Mouse (Mus musculus) midbrain, postnatal 0 days (tissue): ENCODE measurements around the gene Mapkap1. TPM values are rescaled to one million over a fixed set of nuclear protein-coding genes. Genes with fewer than 3 reads are reported as not detected.
A peak's percentile ranks its signal among the peaks of the same experiment; 100 is the strongest.

Experiments used
- ATAC-seq: fragments of 200-750 bp; cut with Nextera tagmentation; 2 replicates; pipeline ENCODE4 v1.8.0; 2017; ENCODE audit warnings: moderate number of reproducible peaks, mild to moderate bottlenecking, moderate TSS enrichment, moderate library complexity; ENCODE audit not compliant: low FRiP score
- DNase-seq: peaks from one replicate; pipeline ENCODE4 v3.0.0-alpha.2; 2015; ENCODE audit warnings: low spot score
- H3K27ac ChIP-seq: fragments of 300-500 bp; sonication (generic); 2 replicates; pipeline ENCODE4 v1.5.1; 2014; ENCODE audit warnings: low read depth, mild to moderate bottlenecking, low read length, mixed read lengths
- H3K27me3 ChIP-seq: fragments of 300-500 bp; sonication (generic); 2 replicates; pipeline ENCODE4 v1.6.1; 2014; ENCODE audit warnings: low read length, control low read depth, mixed read lengths; ENCODE audit not compliant: insufficient read depth
- H3K36me3 ChIP-seq: fragments of 300-500 bp; sonication (generic); 2 replicates; pipeline ENCODE4 v1.6.1; 2014; ENCODE audit warnings: low read length, control low read depth, mixed read lengths; ENCODE audit not compliant: insufficient read depth
- H3K4me1 ChIP-seq: fragments of 300-500 bp; sonication (generic); 2 replicates; pipeline ENCODE4 v1.6.1; 2014; ENCODE audit warnings: mild to moderate bottlenecking, control low read depth, antibody characterized with exemption, low read length, mixed read lengths; ENCODE audit not compliant: insufficient read depth
- H3K4me2 ChIP-seq: fragments of 300-500 bp; sonication (generic); 2 replicates; pipeline ENCODE4 v1.6.1; 2014; ENCODE audit warnings: low read depth, mild to moderate bottlenecking, low read length, mixed read lengths; ENCODE audit not compliant: poor library complexity, severe bottlenecking
- H3K4me3 ChIP-seq: fragments of 300-500 bp; sonication (generic); 2 replicates; pipeline ENCODE4 v1.5.1; 2014; ENCODE audit warnings: low read depth, mild to moderate bottlenecking, low read length, moderate library complexity
- H3K9ac ChIP-seq: fragments of 300-500 bp; sonication (generic); replicated peaks from 2 replicates; pipeline ENCODE4 v1.6.1; 2014; ENCODE audit warnings: mild to moderate bottlenecking, low read length, moderate library complexity, mixed read lengths; ENCODE audit not compliant: poor library complexity, severe bottlenecking
- H3K9me3 ChIP-seq: fragments of 300-500 bp; sonication (generic); 2 replicates; pipeline ENCODE4 v1.6.1; 2016; ENCODE audit warnings: low read length, control low read depth
- CTCF ChIP-seq: IDR thresholded peaks from 2 replicates; pipeline ENCODE4 v1.5.1; 2016; ENCODE audit warnings: antibody characterized with exemption, mild to moderate bottlenecking
- WGBS: fragments of 180-500 bp; shearing (Covaris S2); extraction: QIAGEN DNeasy Blood & Tissue Kit; methylation state at CpG from one replicate; pipeline ENCODE4 v1.1.7; 2014; 5-methylcytosine and 5-hydroxymethylcytosine counted together
- polyA plus RNA-seq: library from polyadenylated mRNA; unstranded; fragments of >200 nt; fragmentation: Nextera tagmentation; extraction: Ambion mirVana; gene quantifications from 2 replicates; pipeline ENCODE4 v1.2.1, GENCODE M21; 2015
- total RNA-seq: library from RNA; depleted of rRNA; stranded (reverse); fragments of >200 nt; gene quantifications from 2 replicates; pipeline ENCODE4 v1.2.3, GENCODE M21; 2014

Mapkap1 gene
- total and polyA plus RNA-seq, 2 experiments from 2014 or later: 83.0 to 101 TPM

DNA sequence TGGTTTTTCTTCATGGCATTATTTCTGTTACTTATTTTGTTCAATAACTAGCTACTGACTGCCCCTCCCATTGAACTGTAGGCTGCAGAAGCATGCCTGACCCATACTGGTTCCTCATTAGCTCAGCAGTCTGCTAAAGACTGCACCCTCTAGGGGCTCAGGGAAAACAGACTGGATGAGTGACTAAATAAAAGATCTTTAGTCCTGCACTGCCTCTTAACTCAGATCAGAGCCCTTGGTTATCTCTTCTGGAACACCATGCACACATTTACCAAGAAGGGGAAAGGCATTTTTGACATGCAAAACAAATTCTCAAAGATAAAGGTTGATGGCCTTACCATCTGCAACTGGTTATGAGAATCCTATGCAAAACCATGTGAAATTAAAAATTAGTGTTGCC is 157.3 kb downstream of the Mapkap1 start:
- no peaks in the 10 kb centered on the region for H3K4me1 ChIP-seq
- H3K4me3 ChIP-seq: no peak overlapping the region
- H3K27me3 ChIP-seq: no peaks in the 10 kb centered on the region
- ATAC-seq (no peak), DNase-seq (no peak)
- no peak overlapping the region for H3K27ac ChIP-seq
- no peak overlapping the region for H3K9ac ChIP-seq
- no peak for TF ChIP-seq CTCF
- H3K36me3 ChIP-seq: no peaks in the 10 kb centered on the region
- H3K9me3 ChIP-seq: no peaks in the 10 kb centered on the region
- H3K4me2 ChIP-seq: no peak overlapping the region

DNA sequence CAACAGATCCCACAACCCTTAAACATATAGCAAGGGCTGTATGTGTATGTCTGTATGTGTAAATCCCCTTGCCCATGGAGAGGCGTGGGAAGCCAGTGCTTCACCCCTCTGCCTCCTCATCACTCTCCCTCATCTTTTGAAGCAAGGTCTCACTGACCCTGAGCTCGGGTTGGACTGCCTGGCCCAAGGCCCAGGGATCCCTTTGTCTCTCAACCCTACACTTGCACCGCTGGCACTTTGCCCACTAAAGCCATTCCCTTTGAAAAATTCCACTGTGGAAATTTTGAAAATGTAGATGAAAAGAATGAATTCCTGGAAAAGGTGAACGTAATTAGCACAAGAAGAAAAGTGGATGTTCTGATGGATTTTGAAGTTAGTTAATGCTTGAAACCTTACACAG is 159.6 kb downstream of the Mapkap1 start:
- DNase-seq (no peak), ATAC-seq (no peak)
- no peaks in the 10 kb centered on the region for H3K36me3 ChIP-seq
- no peak for TF ChIP-seq CTCF
- no peak overlapping the region for H3K27ac ChIP-seq
- H3K9me3 ChIP-seq: no peaks in the 10 kb centered on the region
- H3K4me2 ChIP-seq: no peak overlapping the region
- 66% methylated on average over 4 of the region's 4 CpGs for WGBS
- H3K9ac ChIP-seq: no peak overlapping the region
- no peaks in the 10 kb centered on the region for H3K27me3 ChIP-seq
- H3K4me1 ChIP-seq: peaks cover 7% of the 10 kb centered on the region; the same call in 1 of the 2 replicates
- no peak overlapping the region for H3K4me3 ChIP-seq

DNA sequence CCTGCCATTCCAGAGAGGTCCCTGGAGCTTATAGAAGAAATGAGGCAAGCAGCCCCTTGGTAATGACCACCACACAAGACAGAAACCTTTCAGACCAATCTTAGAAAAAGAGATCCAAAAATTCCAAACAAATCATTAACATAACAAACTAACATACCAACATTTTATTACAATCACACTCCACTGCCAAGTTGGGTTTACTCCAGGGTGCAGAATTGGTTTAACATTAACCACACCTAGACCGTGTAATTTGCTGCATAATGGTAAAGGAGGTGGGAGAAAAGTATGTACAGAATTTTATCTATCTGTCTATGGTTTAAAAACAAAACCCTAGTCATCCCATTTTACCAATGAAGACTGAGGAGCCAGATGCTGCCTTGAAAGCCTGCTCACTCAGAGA is 160.0 kb downstream of the Mapkap1 start:
- no peak for TF ChIP-seq CTCF
- H3K9ac ChIP-seq: no peak overlapping the region
- no peak overlapping the region for H3K4me2 ChIP-seq
- DNase-seq (no peak), ATAC-seq (no peak)
- H3K9me3 ChIP-seq: no peaks in the 10 kb centered on the region
- H3K4me3 ChIP-seq: no peak overlapping the region
- no peaks in the 10 kb centered on the region for H3K27me3 ChIP-seq
- 88% methylated on average over 1 of the region's 1 CpGs for WGBS
- no peaks in the 10 kb centered on the region for H3K36me3 ChIP-seq
- H3K4me1 ChIP-seq: peaks cover 7% of the 10 kb centered on the region; the same call in 1 of the 2 replicates
- no peak overlapping the region for H3K27ac ChIP-seq

DNA sequence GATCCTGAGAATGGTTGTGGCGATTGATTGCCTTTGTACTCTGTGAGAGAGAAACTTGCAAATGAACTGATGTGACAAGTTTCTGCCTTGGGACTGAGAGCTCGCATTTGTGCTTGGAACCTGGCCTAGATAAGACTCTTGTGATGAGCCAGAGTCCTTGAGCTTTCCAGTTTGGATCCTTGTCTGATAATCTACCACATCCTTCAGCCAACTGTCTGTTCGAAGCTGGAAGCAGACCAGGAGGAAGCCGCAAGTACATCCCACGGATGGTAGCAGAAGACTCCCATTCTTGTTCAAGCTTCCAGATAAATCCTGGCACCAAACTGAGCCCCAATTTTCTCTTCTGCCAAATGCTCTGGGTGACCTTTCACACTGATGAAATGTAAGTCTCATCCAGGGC is 162.6 kb downstream of the Mapkap1 start:
- Histone ChIP-seq H3K36me3 (no peaks in the 10 kb centered on the region), H3K9me3 (no peaks in the 10 kb centered on the region), H3K4me3 (no peak overlapping the region), H3K4me1 (peaks cover 7% of the 10 kb centered on the region; the same call in 1 of the 2 replicates), H3K9ac (no peak overlapping the region), H3K4me2 (no peak overlapping the region), H3K27me3 (no peaks in the 10 kb centered on the region), H3K27ac (no peak overlapping the region)
- DNase-seq (no peak), ATAC-seq (no peak)
- TF ChIP-seq CTCF: no peak
- WGBS: 80% methylated on average over 5 of the region's 5 CpGs

DNA sequence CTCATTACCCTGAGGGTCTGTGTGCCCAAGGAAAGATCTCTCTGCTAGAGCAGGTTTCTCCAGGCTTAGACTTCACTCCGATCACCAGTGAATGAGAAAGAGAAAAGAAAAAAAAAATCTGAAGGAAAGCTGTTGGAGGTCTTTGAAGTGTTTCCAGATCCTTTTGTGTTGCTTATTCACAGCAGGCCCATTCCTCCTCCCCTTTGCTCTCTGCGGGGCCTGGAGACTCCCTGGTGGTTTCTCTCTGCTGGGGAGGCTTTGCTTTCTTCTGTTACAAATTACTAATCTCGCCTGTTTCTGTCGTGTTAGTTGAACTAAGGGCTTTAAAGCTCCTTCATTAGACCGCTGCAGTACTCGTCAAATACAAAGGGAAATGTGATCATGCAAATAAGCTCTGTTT is 163.8 kb downstream of the Mapkap1 start:
- TF ChIP-seq CTCF: no peak
- Histone ChIP-seq H3K4me3 (no peak overlapping the region), H3K9me3 (no peaks in the 10 kb centered on the region), H3K4me1 (peaks cover 7% of the 10 kb centered on the region; the same call in 1 of the 2 replicates), H3K4me2 (0 out of 2 replicates have a peak overlapping the region, but pooled peaks have one; percentile 9), H3K9ac (no peak overlapping the region), H3K27ac (peak overlapping the region; percentile 43; the same call in 1 of the 2 replicates), H3K36me3 (no peaks in the 10 kb centered on the region), H3K27me3 (no peaks in the 10 kb centered on the region)
- 12% methylated on average over 6 of the region's 6 CpGs for WGBS
- DNase-seq: peak; percentile 37
- ATAC-seq: no peak

DNA sequence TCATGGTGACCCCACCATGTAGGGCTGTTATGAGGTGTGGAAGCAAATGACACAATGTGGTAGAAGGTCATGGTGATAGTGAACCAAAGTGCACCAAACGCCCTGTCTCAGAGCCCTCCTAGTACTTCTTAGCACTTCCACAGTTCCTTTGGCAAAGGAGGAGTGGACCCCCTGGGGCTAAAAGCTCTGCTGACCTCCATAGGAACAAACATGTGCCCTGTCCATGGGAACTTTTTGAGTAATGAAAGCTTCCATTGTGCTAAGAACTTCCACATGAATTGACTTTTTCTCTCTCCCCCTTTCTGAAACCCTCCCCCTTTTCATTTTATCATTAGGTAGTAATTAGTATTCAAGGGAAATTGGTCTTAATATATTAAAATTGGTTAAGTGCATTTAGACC is 164.5 kb downstream of the Mapkap1 start:
- WGBS: 18% methylated on average over 1 of the region's 1 CpGs
- DNase-seq: no peak

More for the DNA sequence above, 164.5 kb downstream of the Mapkap1 start:
- Histone ChIP-seq H3K4me3 (no peak overlapping the region), H3K36me3 (no peaks in the 10 kb centered on the region), H3K27me3 (no peaks in the 10 kb centered on the region), H3K4me1 (peaks cover 7% of the 10 kb centered on the region; the same call in 1 of the 2 replicates), H3K27ac (no peak overlapping the region), H3K4me2 (no peak overlapping the region), H3K9ac (no peak overlapping the region), H3K9me3 (no peaks in the 10 kb centered on the region)
- no peak for ATAC-seq
- TF ChIP-seq CTCF: no peak
